Mouse (Mus musculus): ENCODE measurements around the gene Tspan9. TPM values are rescaled to one million over a fixed set of nuclear protein-coding genes. Genes with fewer than 3 reads are reported as not detected.

Tspan9 gene
- polyA plus RNA-seq, 1 experiment, result 49.7 TPM

- TF ChIP-seq CTCF (IDR thresholded peaks at IDR 0.05; ENCODE audit: borderline replicate concordance, extremely low read depth, insufficient read depth, insufficient read length) (no peak), POLR2A (IDR thresholded peaks at IDR 0.05; ENCODE audit: borderline replicate concordance, extremely low read depth, insufficient read depth, insufficient read length, poor library complexity, severe bottlenecking) (no peak)
Observed at GRCm38 (mm10) chr6:127933841-127934240, 209.6 kb downstream of the Tspan9 start.

GRCm38 (mm10) chr6:127932697-127933096, 210.7 kb downstream of the Tspan9 start:
- TF ChIP-seq POLR2A (IDR thresholded peaks at IDR 0.05; ENCODE audit: borderline replicate concordance, extremely low read depth, insufficient read depth, insufficient read length, poor library complexity, severe bottlenecking) (no peak), CTCF (IDR thresholded peaks at IDR 0.05; ENCODE audit: borderline replicate concordance, extremely low read depth, insufficient read depth, insufficient read length) (no peak)
- DNase-seq (ENCODE audit: low read depth), result peak; percentile 39

More at GRCm38 (mm10) chr6:127933841-127934240, 209.6 kb downstream of the Tspan9 start:
- no peak for DNase-seq (ENCODE audit: low read depth)

GRCm38 (mm10) chr6:127928682-127929081, 214.7 kb downstream of the Tspan9 start:
- TF ChIP-seq POLR2A (IDR thresholded peaks at IDR 0.05; ENCODE audit: borderline replicate concordance, extremely low read depth, insufficient read depth, insufficient read length, poor library complexity, severe bottlenecking), result no peak
- no peak for TF ChIP-seq CTCF (IDR thresholded peaks at IDR 0.05; ENCODE audit: borderline replicate concordance, extremely low read depth, insufficient read depth, insufficient read length)
- no peak for DNase-seq (ENCODE audit: low read depth)

- no peak for TF ChIP-seq POLR2A (IDR thresholded peaks at IDR 0.05; ENCODE audit: borderline replicate concordance, extremely low read depth, insufficient read depth, insufficient read length, poor library complexity, severe bottlenecking)
- TF ChIP-seq CTCF (IDR thresholded peaks at IDR 0.05; ENCODE audit: borderline replicate concordance, extremely low read depth, insufficient read depth, insufficient read length), result no peak
- DNase-seq (ENCODE audit: low read depth), result peak; percentile 79
Observed at GRCm38 (mm10) chr6:127925915-127926314, 217.5 kb downstream of the Tspan9 start.

- TF ChIP-seq POLR2A (IDR thresholded peaks at IDR 0.05; ENCODE audit: borderline replicate concordance, extremely low read depth, insufficient read depth, insufficient read length, poor library complexity, severe bottlenecking) (no peak), CTCF (IDR thresholded peaks at IDR 0.05; ENCODE audit: borderline replicate concordance, extremely low read depth, insufficient read depth, insufficient read length) (no peak)
- DNase-seq (ENCODE audit: low read depth), result no peak
Observed at GRCm38 (mm10) chr6:127924750-127925149, 218.6 kb downstream of the Tspan9 start.

GRCm38 (mm10) chr6:127923296-127923695, 220.1 kb downstream of the Tspan9 start:
- TF ChIP-seq POLR2A (IDR thresholded peaks at IDR 0.05; ENCODE audit: borderline replicate concordance, extremely low read depth, insufficient read depth, insufficient read length, poor library complexity, severe bottlenecking) (no peak), CTCF (IDR thresholded peaks at IDR 0.05; ENCODE audit: borderline replicate concordance, extremely low read depth, insufficient read depth, insufficient read length) (no peak)
- DNase-seq (ENCODE audit: low read depth), result peak; percentile 20

GRCm38 (mm10) chr6:127921996-127922395, 221.4 kb downstream of the Tspan9 start:
- DNase-seq (ENCODE audit: low read depth), result no peak

GRCm38 (mm10) chr6:127920652-127921051, 222.7 kb downstream of the Tspan9 start:
- peak; percentile 93 for TF ChIP-seq CTCF (IDR thresholded peaks at IDR 0.05; ENCODE audit: borderline replicate concordance, extremely low read depth, insufficient read depth, insufficient read length)
- no peak for TF ChIP-seq POLR2A (IDR thresholded peaks at IDR 0.05; ENCODE audit: borderline replicate concordance, extremely low read depth, insufficient read depth, insufficient read length, poor library complexity, severe bottlenecking)
- DNase-seq (ENCODE audit: low read depth), result peak; percentile 86

More at GRCm38 (mm10) chr6:127921996-127922395, 221.4 kb downstream of the Tspan9 start:
- TF ChIP-seq CTCF (IDR thresholded peaks at IDR 0.05; ENCODE audit: borderline replicate concordance, extremely low read depth, insufficient read depth, insufficient read length) (no peak), POLR2A (IDR thresholded peaks at IDR 0.05; ENCODE audit: borderline replicate concordance, extremely low read depth, insufficient read depth, insufficient read length, poor library complexity, severe bottlenecking) (no peak)

GRCm38 (mm10) chr6:127919491-127919890, 223.9 kb downstream of the Tspan9 start:
- DNase-seq (ENCODE audit: low read depth), result no peak
- no peak for TF ChIP-seq CTCF (IDR thresholded peaks at IDR 0.05; ENCODE audit: borderline replicate concordance, extremely low read depth, insufficient read depth, insufficient read length)
- TF ChIP-seq POLR2A (IDR thresholded peaks at IDR 0.05; ENCODE audit: borderline replicate concordance, extremely low read depth, insufficient read depth, insufficient read length, poor library complexity, severe bottlenecking), result no peak

- no peak for DNase-seq (ENCODE audit: low read depth)
- TF ChIP-seq CTCF (IDR thresholded peaks at IDR 0.05; ENCODE audit: borderline replicate concordance, extremely low read depth, insufficient read depth, insufficient read length) (peak; percentile 42), POLR2A (IDR thresholded peaks at IDR 0.05; ENCODE audit: borderline replicate concordance, extremely low read depth, insufficient read depth, insufficient read length, poor library complexity, severe bottlenecking) (no peak)
Observed at GRCm38 (mm10) chr6:127917712-127918111, 225.7 kb downstream of the Tspan9 start.

- no peak for TF ChIP-seq POLR2A (IDR thresholded peaks at IDR 0.05; ENCODE audit: borderline replicate concordance, extremely low read depth, insufficient read depth, insufficient read length, poor library complexity, severe bottlenecking)
- TF ChIP-seq CTCF (IDR thresholded peaks at IDR 0.05; ENCODE audit: borderline replicate concordance, extremely low read depth, insufficient read depth, insufficient read length), result no peak
- DNase-seq (ENCODE audit: low read depth), result peak; percentile 57
Observed at GRCm38 (mm10) chr6:127916993-127917392, 226.4 kb downstream of the Tspan9 start.

GRCm38 (mm10) chr6:127912938-127913337, 230.5 kb downstream of the Tspan9 start:
- TF ChIP-seq POLR2A (IDR thresholded peaks at IDR 0.05; ENCODE audit: borderline replicate concordance, extremely low read depth, insufficient read depth, insufficient read length, poor library complexity, severe bottlenecking) (no peak), CTCF (IDR thresholded peaks at IDR 0.05; ENCODE audit: borderline replicate concordance, extremely low read depth, insufficient read depth, insufficient read length) (no peak)
- DNase-seq (ENCODE audit: low read depth), result no peak
